26 mouse cellular contexts compared by ENCODE assay signal in the genomic region with DNA sequence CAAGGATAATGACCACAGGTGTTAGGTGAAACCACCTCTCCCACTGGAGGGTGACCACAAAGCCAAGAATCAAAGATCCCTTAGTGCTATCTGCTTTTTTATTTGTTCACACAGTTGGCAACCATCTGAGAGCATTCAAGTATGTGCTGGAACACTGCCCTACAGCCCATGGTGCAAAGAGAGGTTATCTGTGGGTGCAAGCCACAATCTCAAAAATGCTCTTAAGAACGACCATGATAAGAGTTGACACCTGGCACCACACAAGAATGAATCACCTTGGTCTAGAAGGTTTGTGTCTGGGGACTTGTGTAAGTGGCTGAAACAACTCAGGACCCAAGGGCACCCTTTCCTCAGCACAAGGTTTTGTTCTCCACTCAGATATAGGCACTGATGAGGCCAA. TPM values are rescaled to one million over a fixed set of nuclear protein-coding genes. Genes with fewer than 3 reads are reported as not detected.
"Had no signal": no experiment of that assay in that cellular context is flagged by ENCODE, and none has a peak within 500 bp of the region (broad histone marks: within the 10 kb centered on the region; RNA-seq: fewer than 3 reads in every experiment).

No protein-coding gene starts in this region.

- H3K36me3 ChIP-seq: liver, embryonic 15.5 days; midbrain, embryonic 10.5 days; midbrain, embryonic 15.5 days; neural tube, embryonic 12.5 days; neural tube, embryonic 15.5 days had no signal

- DNase-seq: kidney, adult 18-20 months; kidney, adult 9 months; kidney, postnatal 14 days; kidney, postnatal 4 days; right cerebral cortex, adult 18-20 months; right cerebral cortex, postnatal 14 days; right cerebral cortex, postnatal 4 days; thymus, adult 2 months; thymus, postnatal 25 days had no signal

- H3K9me3 ChIP-seq: liver, embryonic 15.5 days; midbrain, embryonic 10.5 days; midbrain, embryonic 15.5 days; neural tube, embryonic 12.5 days; neural tube, embryonic 15.5 days had no signal

- H3K9ac ChIP-seq: liver, embryonic 15.5 days; midbrain, embryonic 15.5 days; neural tube, embryonic 12.5 days; neural tube, embryonic 15.5 days had no signal

- H3K27ac ChIP-seq: hindbrain, postnatal 0 days; liver, embryonic 15.5 days; midbrain, embryonic 10.5 days; midbrain, embryonic 15.5 days; neural tube, embryonic 12.5 days; neural tube, embryonic 15.5 days had no signal

- H3K4me1 ChIP-seq: liver, embryonic 15.5 days; megakaryocyte, embryonic 14.5 days; midbrain, embryonic 15.5 days; neural tube, embryonic 12.5 days; neural tube, embryonic 15.5 days had no signal

- H3K27me3 ChIP-seq: liver, embryonic 15.5 days; midbrain, embryonic 15.5 days; neural tube, embryonic 12.5 days; neural tube, embryonic 15.5 days had no signal

- ATAC-seq: hindbrain, postnatal 0 days; inflammation-experienced regulatory T-cells, adult 6 months; intestine, embryonic 16.5 days; midbrain, embryonic 15.5 days had no signal

- H3K4me3 ChIP-seq: liver, embryonic 15.5 days; megakaryocyte, embryonic 14.5 days; midbrain, embryonic 10.5 days; midbrain, embryonic 15.5 days; neural tube, embryonic 12.5 days; neural tube, embryonic 15.5 days had no signal

- H3K4me2 ChIP-seq: liver, embryonic 11.5 days; liver, embryonic 15.5 days; midbrain, embryonic 15.5 days; neural tube, embryonic 12.5 days; neural tube, embryonic 15.5 days had no signal

RNA-seq across cellular contexts. Expression of gene Cym, which starts 1.7 kb away (rescaled TPM):
- total RNA-seq: layer of hippocampus, adult 18-20 months; layer of hippocampus, postnatal 14 days; left cerebral cortex, postnatal 25 days had no signal
- polyA plus RNA-seq: hindbrain, postnatal 0 days; limb, embryonic 11.5 days; midbrain, embryonic 10.5 days; neural tube, embryonic 12.5 days had no signal

RNA-seq across cellular contexts. Expression of gene A630076J17Rik, which starts 7.2 kb away (rescaled TPM):
- total RNA-seq: hindbrain, postnatal 0 days; layer of hippocampus, adult 18-20 months; layer of hippocampus, postnatal 14 days; left cerebral cortex, postnatal 25 days had no signal
- polyA plus RNA-seq: hindbrain, postnatal 0 days; intestine, embryonic 16.5 days; kidney, embryonic 16.5 days; limb, embryonic 11.5 days; limb, embryonic 14.5 days; liver, embryonic 11.5 days; liver, embryonic 15.5 days; midbrain, embryonic 10.5 days; midbrain, embryonic 15.5 days; neural tube, embryonic 12.5 days; neural tube, embryonic 15.5 days had no signal

RNA-seq across cellular contexts. Expression of gene Prok1, which starts 16.3 kb away (rescaled TPM):
- total RNA-seq: layer of hippocampus, postnatal 14 days had no signal
- polyA plus RNA-seq: limb, embryonic 11.5 days; liver, embryonic 11.5 days; midbrain, embryonic 10.5 days; neural tube, embryonic 12.5 days; stomach, embryonic 14.5 days had no signal

RNA-seq across cellular contexts. Expression of gene Kcna10, which starts 40.4 kb away (rescaled TPM):
- total RNA-seq: hindbrain, postnatal 0 days; layer of hippocampus, adult 18-20 months; layer of hippocampus, postnatal 14 days; left cerebral cortex, postnatal 25 days had no signal
- polyA plus RNA-seq: hindbrain, postnatal 0 days; inflammation-experienced regulatory T-cells, adult 6 months; intestine, embryonic 16.5 days; kidney, embryonic 16.5 days; limb, embryonic 11.5 days; limb, embryonic 14.5 days; liver, embryonic 11.5 days; liver, embryonic 15.5 days; midbrain, embryonic 10.5 days; midbrain, embryonic 15.5 days; neural tube, embryonic 12.5 days; neural tube, embryonic 15.5 days; stomach, embryonic 14.5 days; thymus, adult 2 months had no signal
